Mouse (Mus musculus) C2C12 (cell line): ENCODE measurements around the gene Dclre1a.

Experiments used
- CEBPB ChIP-seq: IDR thresholded peaks from one replicate; pipeline ENCODE4 v1.6.1; 2011; ENCODE audit warnings: low read depth, mild to moderate bottlenecking, control low read depth, moderate library complexity
- CTCF ChIP-seq: IDR thresholded peaks from one replicate; pipeline ENCODE4 v1.5.1; 2011; ENCODE audit not compliant: control insufficient read depth, insufficient read depth, insufficient read length
- MAX ChIP-seq: IDR thresholded peaks from one replicate; pipeline ENCODE4 v1.6.1; 2011; ENCODE audit warnings: mild to moderate bottlenecking, control low read depth
- MYOG ChIP-seq: IDR thresholded peaks from one replicate; pipeline ENCODE4 v1.6.1; 2011; ENCODE audit not compliant: control insufficient read depth, insufficient read length; ENCODE audit errors: extremely low read depth
- USF1 ChIP-seq: IDR thresholded peaks from one replicate; pipeline ENCODE4 v1.6.1; 2011; ENCODE audit warnings: low read depth, mild to moderate bottlenecking, control low read depth, moderate library complexity

GRCm38 (mm10) chr19:56589008-56589407 lies 41.0 kb upstream of the Dclre1a start:
- TF ChIP-seq CTCF (no peak), CEBPB (no peak), MYOG (no peak), MAX (no peak), USF1 (no peak)
